Mouse (Mus musculus) testis, adult 2 months (tissue): ENCODE results near the gene Spata3. TPM values are rescaled to one million over a fixed set of nuclear protein-coding genes. Genes with fewer than 3 reads are reported as not detected.
"Not testable (repeated sequence)": the region's sequence is repeated elsewhere in the genome, so short reads cannot be mapped to it uniquely, and the experiment has no call there.

Experiments used
- H3K27ac ChIP-seq: fragments of 200-500 bp; 2 replicates; pipeline ENCODE4 v1.5.1; 2012; ENCODE audit warnings: low read depth, low read length; ENCODE audit not compliant: control insufficient read depth, insufficient read depth
- H3K27me3 ChIP-seq: fragments of 200-500 bp; 2 replicates; pipeline ENCODE4 v1.6.1; 2012; ENCODE audit warnings: mild to moderate bottlenecking, low read length, moderate library complexity; ENCODE audit not compliant: control insufficient read depth, insufficient read depth
- H3K36me3 ChIP-seq: fragments of 200-500 bp; 2 replicates; pipeline ENCODE4 v1.6.1; 2012; ENCODE audit warnings: mild to moderate bottlenecking, low read length; ENCODE audit not compliant: control insufficient read depth, insufficient read depth
- H3K4me1 ChIP-seq: fragments of 200-500 bp; 2 replicates; pipeline ENCODE4 v1.6.1; 2012; ENCODE audit warnings: low read length; ENCODE audit not compliant: control insufficient read depth, insufficient read depth
- H3K4me3 ChIP-seq: fragments of 200-500 bp; 2 replicates; pipeline ENCODE4 v1.5.1; 2012; ENCODE audit warnings: low read depth, mild to moderate bottlenecking, low read length, moderate library complexity, mixed read lengths; ENCODE audit not compliant: control insufficient read depth
- CTCF ChIP-seq: fragments of 200-500 bp; IDR thresholded peaks from 2 replicates; pipeline ENCODE4 v1.5.1; 2012; ENCODE audit warnings: low read depth, mild to moderate bottlenecking, inconsistent platforms, low read length, moderate library complexity; ENCODE audit not compliant: control insufficient read depth, insufficient read depth, insufficient replicate concordance
- POLR2A ChIP-seq: fragments of 200-500 bp; IDR thresholded peaks from 2 replicates; pipeline ENCODE4 v1.6.1; 2012; ENCODE audit warnings: low read depth, mild to moderate bottlenecking, inconsistent platforms, low read length, moderate library complexity; ENCODE audit not compliant: control insufficient read depth
- polyA plus RNA-seq: library from polyadenylated mRNA; depleted of rRNA; stranded (reverse); fragments of >200 nt; gene quantifications from 2 replicates; pipeline ENCODE4 v1.2.3, GENCODE M21; 2012

Spata3 gene
- polyA plus RNA-seq, 1 experiment: 1,457 TPM

DNA sequence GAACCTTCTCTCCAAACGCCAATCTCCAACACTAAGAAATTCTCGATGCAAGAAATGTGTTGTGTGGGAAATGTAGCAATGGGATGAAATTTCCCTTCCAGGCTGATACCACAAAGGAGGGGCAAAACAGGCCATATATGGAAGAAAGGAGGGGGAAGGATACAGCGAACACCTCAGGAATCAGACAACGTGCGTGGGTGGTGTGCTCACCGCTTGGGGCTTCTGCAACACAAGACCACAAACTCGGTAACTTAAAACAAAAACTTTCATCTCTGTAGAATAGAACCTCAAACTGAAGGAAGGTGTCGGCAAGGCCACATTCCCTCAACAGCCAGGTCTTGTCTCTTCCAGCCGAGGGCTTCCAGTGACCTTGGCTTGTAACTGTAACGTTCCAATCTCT lies 11.1 kb upstream of the Spata3 start:
- Histone ChIP-seq H3K4me3 (no peak overlapping the region), H3K27ac (no peak overlapping the region), H3K36me3 (no peaks in the 10 kb centered on the region), H3K4me1 (no peaks in the 10 kb centered on the region), H3K27me3 (no peaks in the 10 kb centered on the region)
- TF ChIP-seq POLR2A (no peak), CTCF (no peak)

DNA sequence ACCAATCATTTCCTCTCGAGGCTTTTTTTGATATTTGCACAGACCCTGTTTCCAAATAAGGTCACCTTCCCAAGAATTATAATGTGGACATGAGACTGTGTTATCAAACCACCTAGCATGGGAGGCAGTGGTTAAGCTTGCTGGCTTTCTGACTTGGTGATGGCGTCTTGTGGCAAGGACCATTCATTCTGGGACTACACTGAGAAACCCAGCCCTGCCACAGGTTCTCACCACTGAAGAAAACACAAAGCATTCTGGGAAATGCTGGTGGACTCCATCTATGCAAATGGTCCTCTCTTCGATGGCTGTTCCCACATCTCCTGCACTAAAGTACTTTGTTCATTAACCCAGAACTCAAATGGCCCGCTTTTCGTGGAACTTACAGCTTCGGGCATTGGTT lies 10.6 kb upstream of the Spata3 start:
- H3K27me3 ChIP-seq: no peaks in the 10 kb centered on the region
- no peak overlapping the region for H3K27ac ChIP-seq
- no peaks in the 10 kb centered on the region for H3K4me1 ChIP-seq
- no peaks in the 10 kb centered on the region for H3K36me3 ChIP-seq
- no peak for TF ChIP-seq POLR2A
- TF ChIP-seq CTCF: no peak
- H3K4me3 ChIP-seq: no peak overlapping the region

DNA sequence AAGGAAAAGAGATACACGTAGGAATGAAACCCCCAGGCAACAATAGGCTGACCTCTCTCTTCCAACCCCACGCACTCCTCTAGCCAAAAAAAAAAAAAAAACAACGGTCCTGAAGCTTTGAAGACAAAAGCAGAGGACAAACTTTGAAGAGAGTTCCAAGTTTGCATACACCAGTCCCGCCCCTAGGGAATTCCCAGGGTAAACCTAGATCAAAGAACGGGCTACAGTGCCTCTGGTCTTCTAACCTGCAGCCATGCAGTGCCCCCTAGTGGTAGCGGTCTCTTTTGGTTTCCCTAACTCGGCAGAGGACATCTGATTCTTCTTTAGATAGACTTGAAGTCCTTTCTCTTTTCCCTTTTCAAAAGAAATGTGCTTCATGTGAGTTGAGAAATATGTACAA lies 8.8 kb upstream of the Spata3 start:
- no peaks in the 10 kb centered on the region for H3K4me1 ChIP-seq
- TF ChIP-seq POLR2A: no peak
- peak; percentile 75; the same call in 1 of the 2 replicates for TF ChIP-seq CTCF

DNA sequence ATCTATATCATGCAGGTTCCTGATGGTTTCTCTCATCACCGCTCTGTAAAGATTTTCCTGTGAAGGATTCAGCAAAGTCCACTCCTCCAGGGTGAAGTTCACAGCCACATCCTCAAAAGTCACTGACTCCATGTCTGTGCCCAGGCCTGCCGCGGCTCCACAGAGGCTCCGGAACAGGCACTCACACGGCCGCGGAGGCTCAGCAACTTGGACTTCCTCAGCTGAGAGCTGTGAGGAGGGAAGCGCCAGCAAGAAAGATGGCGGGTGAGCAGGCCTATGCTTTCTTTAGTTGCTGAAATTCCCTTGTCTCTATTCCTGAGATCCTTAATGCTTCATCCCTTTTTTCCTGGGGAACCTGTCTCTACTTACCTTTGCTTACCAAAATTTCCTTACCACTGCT lies 858 bp upstream of the Spata3 start:
- not testable (repeated sequence) for H3K27ac ChIP-seq, H3K27me3 ChIP-seq, H3K4me3 ChIP-seq, H3K36me3 ChIP-seq, H3K4me1 ChIP-seq

More for the DNA sequence above, 8.8 kb upstream of the Spata3 start:
- Histone ChIP-seq H3K36me3 (no peaks in the 10 kb centered on the region), H3K27ac (no peak overlapping the region), H3K27me3 (no peaks in the 10 kb centered on the region), H3K4me3 (no peak overlapping the region)

DNA sequence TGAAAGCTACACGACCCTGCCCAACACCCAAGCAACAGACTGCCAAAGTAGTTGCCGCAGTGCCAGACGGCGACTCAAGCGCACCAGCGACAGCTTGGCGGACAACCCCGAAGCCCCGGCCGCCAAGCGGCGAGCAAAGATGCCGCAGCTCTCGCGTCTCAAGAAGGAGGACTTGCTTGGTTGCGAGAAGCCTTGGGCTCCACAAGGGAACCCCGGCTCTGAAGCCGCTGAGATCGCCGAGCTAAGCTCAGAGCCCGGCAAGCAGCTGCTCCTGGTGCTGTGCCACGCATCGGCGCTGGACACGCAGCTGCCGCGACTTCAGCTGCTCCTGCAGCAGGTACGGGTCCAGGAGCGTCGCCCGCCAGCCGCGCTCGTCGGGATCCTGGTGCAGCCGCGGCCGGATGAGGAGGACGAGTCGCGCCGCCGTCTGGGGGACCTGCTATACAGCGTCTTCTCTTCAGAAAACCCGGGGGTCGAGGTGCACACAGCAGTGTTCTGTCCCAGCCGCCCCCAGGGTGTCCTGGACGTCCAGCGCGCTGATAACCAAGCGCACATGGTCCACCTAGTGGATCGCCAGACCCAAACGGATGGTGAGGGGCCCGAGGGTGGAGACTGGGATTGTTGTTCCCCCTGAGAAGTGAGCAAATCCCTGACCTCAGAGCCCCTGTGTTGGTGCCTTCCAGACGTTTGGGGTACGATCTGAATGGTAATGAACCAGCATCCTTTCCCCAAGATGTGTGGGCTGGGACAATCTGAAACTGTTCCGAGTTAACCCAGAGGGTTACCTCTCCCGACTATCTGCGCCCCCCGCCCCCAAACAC lies 1.8 kb downstream of the Spata3 start:
- no peaks in the 10 kb centered on the region; the same call in 1 of the 2 replicates for H3K27me3 ChIP-seq
- H3K27ac ChIP-seq: no peak overlapping the region
- TF ChIP-seq CTCF (peak; percentile 24; the same call in 1 of the 2 replicates), POLR2A (peak; percentile 35; the same call in 1 of the 2 replicates)

DNA sequence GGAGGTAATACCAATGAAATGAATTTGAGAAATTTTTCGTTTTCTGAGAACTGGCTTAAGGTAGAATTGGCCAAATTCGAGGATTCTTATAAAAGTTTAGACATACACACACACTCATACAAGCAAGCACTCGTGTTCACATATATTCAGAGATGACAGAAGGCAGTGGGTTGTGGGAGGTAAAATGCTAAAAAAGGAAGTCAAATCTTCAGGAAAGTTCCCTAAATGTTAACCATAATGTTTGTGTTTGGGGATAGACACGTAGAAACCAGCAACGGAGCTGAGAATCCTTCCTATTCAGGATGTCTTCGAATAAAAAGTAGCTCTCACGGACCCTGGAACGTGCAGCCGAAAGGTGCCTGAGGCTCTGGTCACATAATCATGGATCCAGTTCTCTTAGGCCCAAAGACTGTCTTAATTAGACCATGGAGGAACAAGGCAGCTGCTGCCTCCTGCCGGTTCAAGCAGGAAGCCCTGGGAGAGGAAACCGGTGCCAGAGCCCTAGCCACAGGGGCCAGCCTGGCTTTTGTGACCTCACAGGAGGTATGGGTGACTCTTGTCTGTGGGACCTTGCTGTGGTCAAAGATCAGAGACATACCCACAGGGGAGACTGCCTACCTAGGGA lies 4.9 kb downstream of the Spata3 start:
- Histone ChIP-seq H3K36me3 (no peaks in the 10 kb centered on the region), H3K27me3 (no peaks in the 10 kb centered on the region; the same call in 1 of the 2 replicates), H3K27ac (no peak overlapping the region), H3K4me3 (peak overlapping the region; percentile 86), H3K4me1 (peaks cover 2% of the 10 kb centered on the region; the same call in 1 of the 2 replicates)
- no peak for TF ChIP-seq CTCF
- peak; percentile 65; the same call in 1 of the 2 replicates for TF ChIP-seq POLR2A

More for the DNA sequence above, 1.8 kb downstream of the Spata3 start:
- Histone ChIP-seq H3K4me3 (peak overlapping the region; percentile 83), H3K4me1 (peaks cover 2% of the 10 kb centered on the region; the same call in 1 of the 2 replicates), H3K36me3 (no peaks in the 10 kb centered on the region)

DNA sequence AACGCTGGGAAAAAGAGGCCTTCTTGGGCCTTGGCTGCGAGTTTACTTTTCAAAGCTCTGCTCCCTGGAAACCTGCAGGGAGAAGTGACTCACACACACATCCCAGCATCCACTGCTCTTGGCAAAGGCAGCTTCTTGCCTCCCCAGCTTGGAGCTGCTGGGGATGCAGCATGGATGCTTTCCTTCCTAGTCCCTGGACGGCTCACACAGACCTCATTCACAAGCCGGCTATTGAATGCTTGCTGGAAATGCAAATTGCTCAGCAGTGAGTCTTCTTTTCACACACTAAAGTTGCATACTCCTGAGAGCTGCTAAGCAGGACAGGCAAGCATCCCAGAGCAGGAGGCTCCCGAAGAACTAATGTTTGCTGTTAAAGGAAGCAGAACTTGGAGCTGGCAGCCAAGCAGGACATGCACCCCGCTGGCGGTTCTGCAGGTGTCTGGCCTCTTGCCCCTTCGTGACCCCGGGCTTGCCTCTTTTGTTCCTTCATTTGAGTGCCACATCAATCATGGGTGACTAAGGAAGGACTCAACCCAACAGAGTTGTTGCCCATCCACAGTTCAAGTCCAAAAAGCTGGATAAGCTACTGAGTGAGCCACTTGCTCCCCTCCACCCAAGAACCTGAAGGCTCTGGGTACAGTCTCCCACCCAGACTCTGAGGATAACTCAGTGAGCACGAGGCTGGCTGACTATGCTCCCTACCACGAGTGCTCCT lies 15.8 kb downstream of the Spata3 start:
- H3K27me3 ChIP-seq: no peaks in the 10 kb centered on the region
- TF ChIP-seq POLR2A (no peak), CTCF (no peak)
- no peaks in the 10 kb centered on the region for H3K36me3 ChIP-seq
- H3K4me1 ChIP-seq: no peaks in the 10 kb centered on the region
- no peak overlapping the region for H3K27ac ChIP-seq
- no peak overlapping the region for H3K4me3 ChIP-seq
